Mouse (Mus musculus) hindbrain, embryonic 10.5 days (tissue): ENCODE measurements around the gene Zfp979. TPM values are rescaled to one million over a fixed set of nuclear protein-coding genes. Genes with fewer than 3 reads are reported as not detected.
"Not testable (repeated sequence)": the region's sequence is repeated elsewhere in the genome, so short reads cannot be mapped to it uniquely, and the experiment has no call there.

Experiments
- DNase-seq: peaks from one replicate; pipeline ENCODE4 v3.0.0-alpha.2; 2017; ENCODE audit warnings: low spot score
- H3K27ac ChIP-seq: fragments of 300-500 bp; sonication (generic); 2 replicates; pipeline ENCODE4 v1.5.1; 2016; ENCODE audit warnings: mild to moderate bottlenecking, moderate library complexity
- H3K27me3 ChIP-seq: fragments of 300-500 bp; sonication (generic); 2 replicates; pipeline ENCODE4 v1.6.1; 2016; ENCODE audit warnings: mild to moderate bottlenecking; ENCODE audit not compliant: poor library complexity, insufficient read depth, severe bottlenecking
- H3K36me3 ChIP-seq: fragments of 300-500 bp; sonication (generic); 2 replicates; pipeline ENCODE4 v1.6.1; 2016; ENCODE audit warnings: mild to moderate bottlenecking, moderate library complexity
- H3K4me1 ChIP-seq: fragments of 300-500 bp; sonication (generic); replicated peaks from 2 replicates; pipeline ENCODE4 v1.6.1; 2016; ENCODE audit warnings: mild to moderate bottlenecking
- H3K4me3 ChIP-seq: fragments of 300-500 bp; sonication (generic); 2 replicates; pipeline ENCODE4 v1.5.1; 2016; ENCODE audit warnings: mild to moderate bottlenecking, moderate library complexity
- H3K9me3 ChIP-seq: fragments of 300-500 bp; sonication (generic); 2 replicates; pipeline ENCODE4 v1.6.1; 2016; ENCODE audit warnings: mild to moderate bottlenecking, moderate library complexity
- WGBS: fragments of 180-500 bp; shearing (Covaris S2); methylation state at CpG from one replicate; pipeline ENCODE4 v1.1.7; 2016; 5-methylcytosine and 5-hydroxymethylcytosine counted together
- polyA plus RNA-seq: library from polyadenylated mRNA; unstranded; fragments of >200 nt; fragmentation: Nextera tagmentation; extraction: Ambion mirVana; gene quantifications from 2 replicates; pipeline ENCODE4 v1.2.1, GENCODE M21; 2016

Zfp979 gene
- 1.5 and 3.1 TPM in 2 replicates for polyA plus RNA-seq

DNA sequence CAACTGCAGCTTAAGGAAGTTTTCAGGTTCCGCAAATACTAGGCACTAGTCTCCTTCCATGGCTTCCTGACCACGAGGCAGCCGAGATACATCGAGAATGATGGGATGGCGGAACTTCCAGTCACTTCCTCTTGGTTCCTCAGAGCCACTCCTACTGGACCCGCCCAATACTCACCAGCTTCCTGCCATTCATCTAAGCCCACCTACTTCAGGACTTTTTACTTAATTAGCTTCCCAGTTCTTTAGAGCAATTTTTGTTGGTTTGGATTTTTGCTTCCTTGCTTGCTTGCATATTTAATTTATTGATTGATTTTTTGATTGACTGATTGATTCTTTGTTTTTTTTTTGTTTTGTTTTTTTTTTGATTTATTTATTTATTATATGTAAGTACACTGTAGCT lies at the start of gene Zfp979:
TSS of gene Zfp979 (minus strand) at position 101 of the 400 bp plus-strand sequence.
- H3K9me3 ChIP-seq, H3K27me3 ChIP-seq, H3K27ac ChIP-seq, H3K4me3 ChIP-seq, H3K36me3 ChIP-seq, H3K4me1 ChIP-seq, DNase-seq: not testable (repeated sequence)
- WGBS, result no CpG with 5 or more reads among the region's 6 CpGs

DNA sequence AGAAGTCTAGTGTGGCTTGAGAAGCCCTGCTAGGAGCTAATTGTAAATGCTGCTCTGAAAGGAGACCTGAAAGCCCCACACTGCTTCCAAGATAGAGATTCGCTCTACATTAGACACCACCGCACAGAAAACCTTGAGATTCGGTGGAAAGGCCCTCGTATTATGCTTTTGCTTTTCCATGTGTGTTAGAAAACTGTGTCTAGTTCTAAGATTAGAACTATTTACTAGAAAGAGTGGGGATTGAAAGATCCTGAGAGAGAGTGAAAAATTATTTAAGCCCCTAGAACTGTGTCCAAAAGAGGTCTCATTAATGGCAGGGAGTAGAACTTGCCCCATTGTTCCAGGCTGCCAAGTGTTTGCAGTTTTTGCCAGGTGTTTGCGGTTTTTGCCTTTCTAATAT lies 12.9 kb upstream of the Zfp979 start:
- 93% methylated on average over 5 of the region's 5 CpGs for WGBS

DNA sequence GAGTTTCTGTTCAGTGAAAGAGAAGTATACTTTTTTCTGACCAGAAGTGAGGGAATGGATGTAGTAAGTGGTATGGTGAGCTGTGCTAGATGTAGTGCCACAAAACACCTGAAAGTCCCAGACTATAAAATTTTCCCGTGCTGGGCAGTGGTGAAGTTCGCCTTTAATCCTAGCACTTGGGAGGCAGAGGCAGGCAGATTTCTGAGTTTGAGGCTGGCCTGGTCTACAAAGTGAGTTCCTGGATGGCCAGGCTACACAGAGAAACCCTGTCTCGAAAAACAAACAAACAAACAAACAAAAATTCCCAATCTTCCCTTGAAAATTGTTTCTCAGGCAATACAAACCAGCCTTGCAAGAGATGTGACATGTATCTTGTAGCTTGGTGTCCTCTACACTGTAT lies 5.1 kb upstream of the Zfp979 start:
- no CpG with 5 or more reads among the region's 3 CpGs for WGBS

More for the DNA sequence above, 12.9 kb upstream of the Zfp979 start:
- DNase-seq, H3K4me1 ChIP-seq, H3K36me3 ChIP-seq, H3K4me3 ChIP-seq, H3K9me3 ChIP-seq, H3K27me3 ChIP-seq, H3K27ac ChIP-seq: not testable (repeated sequence)

DNA sequence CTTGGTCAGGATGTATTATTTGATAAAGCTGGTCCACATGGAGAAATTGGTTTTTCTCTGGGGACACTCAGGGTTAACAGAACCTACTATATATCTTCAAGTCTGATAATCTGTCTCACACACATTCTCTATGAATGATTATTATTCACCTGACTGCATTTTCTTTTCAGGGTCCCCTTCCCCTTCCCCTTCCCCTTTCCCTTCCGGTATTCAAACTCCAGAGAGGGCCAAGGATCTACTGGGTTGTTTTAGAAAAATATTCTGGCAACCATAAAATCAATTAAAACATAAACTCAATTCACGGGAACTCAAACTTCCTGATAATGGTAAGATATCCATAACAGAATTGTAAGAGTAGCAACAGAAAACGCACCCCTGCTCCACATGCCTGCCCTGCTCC lies 381 bp downstream of the Zfp979 start:
- 45% methylated on average over 2 of the region's 3 CpGs for WGBS
- not testable (repeated sequence) for H3K4me3 ChIP-seq, H3K27ac ChIP-seq, H3K4me1 ChIP-seq, H3K9me3 ChIP-seq, DNase-seq, H3K27me3 ChIP-seq, H3K36me3 ChIP-seq

More for the DNA sequence above, 5.1 kb upstream of the Zfp979 start:
- H3K4me3 ChIP-seq, H3K36me3 ChIP-seq, H3K27me3 ChIP-seq, DNase-seq, H3K4me1 ChIP-seq, H3K9me3 ChIP-seq, H3K27ac ChIP-seq: not testable (repeated sequence)

DNA sequence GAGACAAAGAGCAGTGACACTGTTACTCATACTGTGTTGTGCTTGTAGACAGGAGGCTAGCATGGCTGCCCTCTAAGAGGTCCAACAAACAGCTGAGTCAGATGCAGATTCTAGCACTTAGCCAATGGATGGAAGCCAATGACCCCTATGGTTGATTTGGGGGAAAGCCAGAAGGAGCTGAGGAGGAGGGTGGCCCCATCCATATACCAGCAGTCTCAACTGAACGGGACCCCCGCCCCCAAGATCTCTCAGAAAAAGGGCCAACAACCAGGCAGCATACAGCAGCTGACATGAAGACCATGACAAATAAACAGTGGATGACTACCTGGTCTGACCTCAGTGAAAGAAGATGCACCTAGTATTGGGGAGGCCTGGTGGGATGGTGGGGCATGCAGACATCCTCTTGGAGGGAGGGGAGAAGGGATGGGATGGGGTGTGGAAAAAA lies 8.5 kb downstream of the Zfp979 start:
- not testable (repeated sequence) for DNase-seq, H3K27me3 ChIP-seq, H3K36me3 ChIP-seq, H3K27ac ChIP-seq, H3K9me3 ChIP-seq, H3K4me1 ChIP-seq, H3K4me3 ChIP-seq
- no CpG with 5 or more reads among the region's 2 CpGs for WGBS

DNA sequence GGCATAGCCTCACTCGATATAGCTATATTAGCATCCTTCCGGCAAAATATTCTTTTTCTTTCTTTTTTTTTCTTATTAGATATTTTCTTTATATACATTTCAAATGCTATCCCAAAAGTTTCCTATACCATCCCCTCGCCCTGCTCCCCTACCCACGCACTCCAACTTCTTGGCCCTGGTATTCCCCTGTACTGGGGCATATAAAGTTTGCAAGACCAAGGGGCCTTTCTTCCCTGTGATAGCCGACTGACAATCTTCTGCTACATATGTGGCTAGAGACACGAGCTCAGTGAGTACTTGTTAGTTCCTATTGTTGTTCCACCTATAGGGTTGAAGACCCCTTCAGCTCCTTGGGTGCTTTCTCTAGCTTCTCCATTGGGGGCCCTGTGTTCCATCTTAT lies 35.8 kb downstream of the Zfp979 start:
- H3K27ac ChIP-seq, H3K4me3 ChIP-seq, H3K36me3 ChIP-seq, H3K4me1 ChIP-seq, H3K27me3 ChIP-seq, DNase-seq: not testable (repeated sequence)
- WGBS, result 86% methylated on average over 6 of the region's 6 CpGs
- H3K9me3 ChIP-seq, result peaks cover 18% of the 10 kb centered on the region

DNA sequence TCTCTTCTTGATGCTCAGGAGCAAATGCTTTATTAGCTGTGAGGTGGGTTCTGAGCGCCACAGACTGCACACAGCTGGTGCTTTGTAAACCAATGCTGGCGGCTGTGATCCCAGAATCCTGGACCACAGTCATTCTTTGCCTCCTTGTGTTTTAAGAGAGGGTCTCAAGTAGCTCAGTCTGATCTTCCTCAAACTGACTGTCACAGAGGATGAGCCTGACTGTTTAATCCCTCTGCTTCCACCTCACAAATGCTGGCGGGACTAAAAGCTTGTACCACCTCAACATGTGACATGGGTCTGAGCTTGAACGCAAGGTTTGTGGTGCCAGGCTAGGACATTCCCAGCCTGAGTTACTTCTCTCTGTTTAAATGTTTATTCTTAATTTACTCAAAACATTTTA lies 36.8 kb downstream of the Zfp979 start:
- Histone ChIP-seq H3K9me3 (peaks cover 18% of the 10 kb centered on the region), H3K4me3 (no peak overlapping the region), H3K36me3 (no peaks in the 10 kb centered on the region), H3K27ac (no peak overlapping the region), H3K27me3 (no peaks in the 10 kb centered on the region), H3K4me1 (no peaks in the 10 kb centered on the region)
- 81% methylated on average over 4 of the region's 4 CpGs for WGBS
- no peak for DNase-seq

DNA sequence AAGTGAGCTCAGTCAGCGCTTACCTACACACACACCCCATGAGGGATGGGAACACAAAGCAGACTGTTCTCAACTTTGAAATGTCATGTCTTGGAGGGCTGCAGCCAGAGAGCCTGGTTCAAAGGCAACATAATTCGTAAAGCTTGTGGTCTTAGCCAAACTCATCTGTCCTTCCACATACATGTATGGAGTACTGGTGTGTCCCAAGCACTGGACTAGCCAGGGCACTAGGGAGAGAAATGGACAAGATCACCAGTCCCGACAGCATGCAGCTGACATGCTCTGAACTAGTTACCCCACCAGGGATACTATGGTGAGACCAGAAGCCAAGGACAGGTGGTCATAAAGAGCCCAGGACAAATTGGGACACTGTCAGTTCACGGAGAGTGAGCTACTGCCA lies 38.5 kb downstream of the Zfp979 start:
- Histone ChIP-seq H3K4me1 (no peaks in the 10 kb centered on the region), H3K9me3 (peaks cover 27% of the 10 kb centered on the region), H3K27me3 (no peaks in the 10 kb centered on the region), H3K36me3 (no peaks in the 10 kb centered on the region), H3K27ac (no peak overlapping the region), H3K4me3 (no peak overlapping the region)
- DNase-seq, result no peak
- 85% methylated on average over 4 of the region's 4 CpGs for WGBS

DNA sequence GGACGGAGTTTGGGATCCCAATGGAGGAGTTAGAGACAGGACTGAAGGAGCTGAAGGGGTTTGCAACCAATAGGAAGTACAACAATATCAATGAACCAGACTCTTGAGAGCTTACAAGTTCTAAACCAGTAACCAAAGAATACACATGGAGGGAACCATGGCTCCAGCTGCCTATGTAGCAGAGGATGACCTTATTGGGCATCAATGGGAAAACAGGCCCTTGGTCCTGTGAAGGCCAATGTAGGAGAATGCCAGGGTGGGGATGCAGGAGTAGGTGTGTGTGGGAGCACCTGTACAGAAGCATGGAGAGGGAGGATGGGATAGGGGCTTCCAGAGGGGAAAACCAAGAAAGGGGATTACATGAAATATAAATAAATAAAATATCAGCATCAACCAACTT lies 40.4 kb downstream of the Zfp979 start:
- no peaks in the 10 kb centered on the region for H3K4me1 ChIP-seq
- H3K27ac ChIP-seq, result no peak overlapping the region
- H3K9me3 ChIP-seq, result peaks cover 27% of the 10 kb centered on the region
- H3K36me3 ChIP-seq, result no peaks in the 10 kb centered on the region
- H3K4me3 ChIP-seq, result no peak overlapping the region
- WGBS, result 51% methylated on average over 1 of the region's 1 CpGs
- DNase-seq, result no peak
- H3K27me3 ChIP-seq, result no peaks in the 10 kb centered on the region

DNA sequence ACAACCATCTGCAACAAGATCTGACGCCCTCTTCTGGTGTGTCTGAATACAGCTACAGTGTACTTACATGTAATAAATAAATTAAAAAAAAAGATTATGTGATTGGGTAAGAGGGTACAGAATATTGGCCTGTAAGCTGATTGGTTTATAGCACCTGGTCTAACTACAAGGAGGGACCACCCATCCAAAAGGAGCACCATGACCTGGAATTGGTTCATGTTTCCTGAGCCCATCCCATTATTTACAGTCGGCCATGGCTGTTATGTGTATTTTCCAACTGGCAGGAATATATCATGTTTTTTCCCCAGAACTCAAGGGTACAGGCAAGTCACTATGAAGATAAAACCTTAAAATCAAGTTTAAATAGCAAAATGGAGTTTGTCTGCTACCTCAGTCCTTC lies 43.5 kb downstream of the Zfp979 start:
- Histone ChIP-seq H3K36me3 (no peaks in the 10 kb centered on the region), H3K4me3 (no peak overlapping the region), H3K27me3 (no peaks in the 10 kb centered on the region), H3K27ac (no peak overlapping the region), H3K9me3 (peaks cover 29% of the 10 kb centered on the region), H3K4me1 (no peaks in the 10 kb centered on the region)
- DNase-seq, result no peak
- WGBS, result 57% methylated on average over 2 of the region's 2 CpGs

DNA sequence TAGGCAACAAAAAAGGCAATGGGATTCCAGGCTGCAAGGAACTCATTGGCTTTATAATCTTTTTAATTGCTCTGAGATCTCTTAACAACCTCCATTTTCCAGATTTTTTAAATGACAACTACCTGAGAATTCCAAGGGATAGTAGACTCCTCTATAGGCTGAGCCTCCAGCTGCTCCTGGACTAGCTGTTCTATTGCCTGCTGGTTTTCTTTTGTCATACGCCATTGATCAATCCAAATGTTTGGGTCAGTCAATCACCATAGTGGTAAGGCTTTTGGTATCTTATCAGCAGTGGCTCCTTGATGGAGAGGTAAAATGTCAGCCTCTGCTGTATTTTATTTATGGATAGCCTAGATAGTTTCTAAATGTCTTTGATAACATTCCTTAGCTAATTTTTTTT lies 44.6 kb downstream of the Zfp979 start:
- H3K27me3 ChIP-seq, result no peaks in the 10 kb centered on the region
- peaks cover 28% of the 10 kb centered on the region for H3K9me3 ChIP-seq
- no peak overlapping the region for H3K27ac ChIP-seq
- DNase-seq, result no peak
- no peaks in the 10 kb centered on the region for H3K36me3 ChIP-seq
- WGBS, result 54% methylated on average over 1 of the region's 1 CpGs
- no peak overlapping the region for H3K4me3 ChIP-seq
- no peaks in the 10 kb centered on the region for H3K4me1 ChIP-seq

DNA sequence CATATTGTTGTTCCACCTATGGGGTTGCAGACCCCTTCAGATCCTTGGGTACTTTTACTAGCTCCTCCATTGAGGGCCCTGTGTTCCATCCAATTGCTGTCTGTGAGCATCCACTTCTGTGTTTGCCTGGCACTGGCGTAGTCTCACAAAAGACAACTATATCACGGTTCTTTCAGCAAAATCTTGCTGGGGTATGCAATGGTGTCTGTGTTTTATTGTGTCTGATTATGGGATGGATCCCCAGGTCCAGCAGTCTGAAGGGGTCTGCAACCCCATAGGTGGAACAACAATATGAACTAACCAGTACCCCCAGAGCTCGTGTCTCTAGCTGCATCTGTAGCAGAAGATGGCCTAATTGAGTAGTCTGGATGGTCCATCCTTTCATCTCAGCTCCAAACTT lies 47.7 kb downstream of the Zfp979 start:
- not testable (repeated sequence) for H3K36me3 ChIP-seq

DNA sequence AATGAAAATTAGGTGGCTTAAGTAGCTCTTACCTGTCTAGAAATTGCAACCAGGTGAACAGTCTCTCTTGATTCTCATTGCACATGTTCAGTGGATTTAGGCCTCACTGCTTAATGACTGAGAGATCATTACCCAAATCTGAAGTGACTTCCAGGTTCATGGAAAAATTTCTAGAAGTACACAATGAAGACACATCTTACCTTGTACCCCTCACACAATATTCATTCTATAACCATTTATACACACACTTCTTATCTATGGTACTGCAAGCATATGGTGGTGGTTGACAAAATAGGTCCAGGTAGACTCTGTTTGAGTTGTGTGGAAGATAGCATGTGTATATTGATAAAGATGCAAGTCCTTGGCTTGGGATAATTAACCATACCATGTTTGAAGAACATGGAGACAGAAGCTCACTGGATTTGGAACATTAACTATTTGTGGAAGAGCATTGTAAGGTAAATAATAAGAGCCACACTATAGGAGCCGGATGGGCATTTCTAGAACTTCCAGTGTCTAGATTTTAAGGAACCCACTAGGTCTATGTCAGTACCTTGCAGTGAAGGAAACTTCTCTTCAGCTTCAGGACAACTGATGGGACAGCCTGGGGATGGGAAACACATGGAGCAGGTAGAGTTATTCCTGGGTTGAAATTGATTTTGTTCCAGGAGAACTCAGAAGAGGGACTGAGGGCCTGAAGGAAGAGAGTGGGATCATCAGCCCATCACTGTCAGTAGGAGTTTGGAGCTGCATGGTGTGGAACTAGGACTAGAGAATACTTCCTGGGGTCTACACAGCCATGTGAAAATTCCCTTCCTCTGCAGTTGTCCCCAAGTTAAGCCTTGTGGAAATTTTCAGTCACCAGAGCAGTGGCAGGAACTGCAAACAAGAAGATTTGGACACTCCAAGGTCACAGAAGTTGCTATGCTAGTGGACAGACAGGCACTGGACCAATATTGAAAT lies 55.5 kb downstream of the Zfp979 start:
- no peaks in the 10 kb centered on the region for H3K27me3 ChIP-seq
- DNase-seq, result no peak
- H3K36me3 ChIP-seq, result no peaks in the 10 kb centered on the region
- H3K4me3 ChIP-seq, result no peak overlapping the region
- H3K9me3 ChIP-seq, result peaks cover 49% of the 10 kb centered on the region
- 69% methylated on average over 1 of the region's 1 CpGs for WGBS
- H3K27ac ChIP-seq, result no peak overlapping the region
- no peaks in the 10 kb centered on the region for H3K4me1 ChIP-seq

More for the DNA sequence above, 47.7 kb downstream of the Zfp979 start:
- 88% methylated on average over 3 of the region's 3 CpGs for WGBS
- H3K27me3 ChIP-seq, H3K4me1 ChIP-seq, H3K4me3 ChIP-seq, DNase-seq, H3K27ac ChIP-seq: not testable (repeated sequence)
- peaks cover 22% of the 10 kb centered on the region for H3K9me3 ChIP-seq
